Mouse (Mus musculus) limb, embryonic 15.5 days (tissue): ENCODE data around the gene Tmprss7. TPM values are rescaled to one million over a fixed set of nuclear protein-coding genes. Genes with fewer than 3 reads are reported as not detected.

Source experiments
- ATAC-seq: fragments of 200-750 bp; cut with Nextera tagmentation; 2 replicates; pipeline ENCODE4 v1.8.0; 2017; ENCODE audit warnings: low read depth, moderate TSS enrichment; ENCODE audit not compliant: insufficient number of reproducible peaks, low FRiP score, low TSS enrichment
- H3K27ac ChIP-seq: fragments of 300-500 bp; sonication (generic); 2 replicates; pipeline ENCODE4 v1.5.1; 2015; ENCODE audit warnings: moderate library complexity, mild to moderate bottlenecking, inconsistent platforms
- H3K27me3 ChIP-seq: fragments of 300-500 bp; sonication (generic); 2 replicates; pipeline ENCODE4 v1.6.1; 2015; ENCODE audit warnings: inconsistent platforms
- H3K36me3 ChIP-seq: fragments of 300-500 bp; sonication (generic); 2 replicates; pipeline ENCODE4 v1.6.1; 2015; ENCODE audit warnings: inconsistent platforms
- H3K4me1 ChIP-seq: fragments of 300-500 bp; sonication (generic); 2 replicates; pipeline ENCODE4 v1.6.1; 2015; ENCODE audit warnings: inconsistent platforms
- H3K4me2 ChIP-seq: fragments of 300-500 bp; sonication (generic); 2 replicates; pipeline ENCODE4 v1.6.1; 2015; ENCODE audit warnings: mild to moderate bottlenecking, inconsistent platforms
- H3K4me3 ChIP-seq: fragments of 300-500 bp; sonication (generic); 2 replicates; pipeline ENCODE4 v1.5.1; 2015; ENCODE audit warnings: mild to moderate bottlenecking, inconsistent platforms
- H3K9ac ChIP-seq: fragments of 300-500 bp; sonication (generic); 2 replicates; pipeline ENCODE4 v1.6.1; 2015; ENCODE audit warnings: inconsistent platforms
- H3K9me3 ChIP-seq: fragments of 300-500 bp; sonication (generic); 2 replicates; pipeline ENCODE4 v1.6.1; 2016; ENCODE audit warnings: inconsistent platforms
- WGBS: fragments of 180-500 bp; shearing (Covaris S2); methylation state at CpG from one replicate; pipeline ENCODE4 v1.1.7; 2015; 5-methylcytosine and 5-hydroxymethylcytosine counted together
- polyA plus RNA-seq: library from polyadenylated mRNA; unstranded; fragments of >200 nt; fragmentation: Nextera tagmentation; extraction: Ambion mirVana; gene quantifications from 2 replicates; pipeline ENCODE4 v1.2.1, GENCODE M21; 2015

Tmprss7 gene
- polyA plus RNA-seq, 1 experiment from 2014 or later, result 0.37 TPM

DNA sequence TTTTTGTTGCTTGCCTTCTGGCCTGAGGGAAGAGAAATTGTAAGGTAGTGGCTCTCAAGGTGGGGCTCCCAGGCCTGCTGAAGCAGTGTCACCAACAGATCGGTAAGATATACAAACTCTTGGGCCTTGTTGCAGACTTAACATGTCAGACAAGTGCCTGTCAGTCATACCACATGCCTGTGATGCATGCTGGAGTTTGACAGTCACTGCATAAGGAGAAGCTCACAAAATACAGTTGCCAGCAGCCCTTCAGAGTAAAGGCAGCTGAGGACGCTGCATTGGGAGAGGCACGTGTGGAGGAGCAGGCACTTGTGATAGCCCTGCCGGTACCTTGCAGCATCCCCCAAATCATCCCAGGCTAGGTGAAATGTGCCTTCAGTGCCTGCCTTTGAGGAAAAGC, 24.8 kb upstream of the Tmprss7 start:
- no peak for ATAC-seq
- Histone ChIP-seq H3K36me3 (peaks cover 2% of the 10 kb centered on the region; the same call in 1 of the 2 replicates), H3K27ac (no peak overlapping the region), H3K4me2 (no peak overlapping the region), H3K9ac (no peak overlapping the region), H3K4me3 (no peak overlapping the region), H3K4me1 (peaks cover 2% of the 10 kb centered on the region; the same call in 1 of the 2 replicates), H3K9me3 (no peaks in the 10 kb centered on the region), H3K27me3 (no peaks in the 10 kb centered on the region)
- 82% methylated on average over 4 of the region's 4 CpGs for WGBS

DNA sequence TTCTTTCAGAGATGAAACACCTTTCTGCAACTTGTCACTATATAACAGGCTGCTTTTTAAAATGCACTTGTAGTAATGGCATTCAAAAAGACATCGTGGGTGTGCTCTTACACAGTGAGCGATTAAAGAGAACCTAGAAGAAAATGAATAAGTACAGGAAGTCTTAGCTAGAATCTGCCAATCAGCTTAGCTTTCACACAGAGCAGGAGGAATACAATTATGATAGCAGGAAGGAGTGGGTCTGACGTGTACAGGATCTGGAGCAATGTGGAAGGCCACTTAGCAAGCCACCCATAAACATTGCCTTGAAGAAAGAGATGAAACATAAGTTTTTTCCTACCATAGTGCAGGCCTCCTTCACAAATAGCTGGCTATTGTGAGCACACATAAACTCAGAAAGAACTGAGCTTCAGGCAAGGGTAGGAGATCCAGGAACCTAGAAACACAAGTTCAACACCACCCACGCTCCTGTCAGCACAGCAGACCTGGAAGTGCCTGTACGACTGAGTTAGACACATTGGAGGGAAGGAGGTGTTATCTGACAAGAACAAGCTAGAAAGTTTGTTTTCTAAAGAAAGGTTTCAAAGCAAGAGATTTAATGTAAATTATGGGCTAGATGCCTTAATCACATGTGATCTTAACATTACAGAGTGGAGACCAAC, 21.2 kb upstream of the Tmprss7 start:
- no peaks in the 10 kb centered on the region for H3K4me1 ChIP-seq
- WGBS, result 83% methylated on average over 5 of the region's 5 CpGs
- no peak overlapping the region for H3K4me2 ChIP-seq
- no peaks in the 10 kb centered on the region for H3K9me3 ChIP-seq
- no peaks in the 10 kb centered on the region; the same call in 1 of the 2 replicates for H3K36me3 ChIP-seq
- ATAC-seq, result no peak
- no peaks in the 10 kb centered on the region for H3K27me3 ChIP-seq
- H3K9ac ChIP-seq, result no peak overlapping the region
- no peak overlapping the region for H3K4me3 ChIP-seq
- no peak overlapping the region for H3K27ac ChIP-seq

DNA sequence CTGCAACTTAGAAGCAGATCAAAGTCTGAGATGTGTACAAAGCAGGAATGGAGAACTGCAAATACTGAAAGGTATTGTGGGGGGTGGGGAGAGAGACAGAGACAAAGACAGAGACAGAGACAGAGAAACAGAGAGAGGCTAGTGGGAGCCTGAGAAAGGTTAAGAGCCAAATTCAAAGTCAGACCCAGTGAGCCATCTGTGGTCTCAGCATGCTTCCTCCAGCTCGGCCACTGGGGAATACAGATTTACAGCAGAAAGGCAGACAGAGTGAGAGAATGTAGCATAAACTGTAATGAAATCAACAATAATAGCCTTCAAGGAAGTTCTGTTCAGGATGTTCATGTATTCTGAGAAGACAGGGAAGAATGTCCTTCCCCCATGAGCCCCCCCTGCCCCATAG, 20.4 kb upstream of the Tmprss7 start:
- H3K27me3 ChIP-seq, result no peaks in the 10 kb centered on the region
- no peak overlapping the region for H3K27ac ChIP-seq
- H3K4me3 ChIP-seq, result no peak overlapping the region
- no peak overlapping the region for H3K9ac ChIP-seq
- 73% methylated on average over 1 of the region's 1 CpGs for WGBS
- H3K36me3 ChIP-seq, result no peaks in the 10 kb centered on the region; the same call in 1 of the 2 replicates
- no peaks in the 10 kb centered on the region for H3K9me3 ChIP-seq
- no peak overlapping the region for H3K4me2 ChIP-seq
- ATAC-seq, result no peak
- H3K4me1 ChIP-seq, result no peaks in the 10 kb centered on the region

DNA sequence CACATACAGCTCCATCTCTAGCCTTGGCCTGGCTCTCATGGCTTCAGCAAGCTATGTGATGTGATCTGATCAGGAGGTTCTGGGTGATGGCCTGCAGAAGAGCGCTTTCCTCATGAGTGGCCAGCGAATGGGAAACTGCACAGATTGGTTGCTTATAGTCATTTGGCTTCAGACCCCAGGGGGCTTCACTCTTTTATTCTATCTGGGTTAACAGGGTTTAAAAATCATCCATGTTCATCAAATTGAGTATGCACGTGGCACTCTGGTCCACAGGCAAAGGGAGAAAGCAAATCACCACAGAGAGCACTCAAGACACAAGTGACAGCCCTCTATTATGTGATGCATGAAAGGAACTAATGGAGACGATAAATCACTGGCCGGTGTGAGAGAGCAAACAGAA, 19.8 kb upstream of the Tmprss7 start:
- Histone ChIP-seq H3K4me1 (no peaks in the 10 kb centered on the region), H3K4me2 (no peak overlapping the region), H3K4me3 (no peak overlapping the region), H3K36me3 (no peaks in the 10 kb centered on the region; the same call in 1 of the 2 replicates), H3K9ac (no peak overlapping the region), H3K27ac (no peak overlapping the region), H3K9me3 (no peaks in the 10 kb centered on the region), H3K27me3 (no peaks in the 10 kb centered on the region)
- no peak for ATAC-seq
- WGBS, result 81% methylated on average over 5 of the region's 5 CpGs

DNA sequence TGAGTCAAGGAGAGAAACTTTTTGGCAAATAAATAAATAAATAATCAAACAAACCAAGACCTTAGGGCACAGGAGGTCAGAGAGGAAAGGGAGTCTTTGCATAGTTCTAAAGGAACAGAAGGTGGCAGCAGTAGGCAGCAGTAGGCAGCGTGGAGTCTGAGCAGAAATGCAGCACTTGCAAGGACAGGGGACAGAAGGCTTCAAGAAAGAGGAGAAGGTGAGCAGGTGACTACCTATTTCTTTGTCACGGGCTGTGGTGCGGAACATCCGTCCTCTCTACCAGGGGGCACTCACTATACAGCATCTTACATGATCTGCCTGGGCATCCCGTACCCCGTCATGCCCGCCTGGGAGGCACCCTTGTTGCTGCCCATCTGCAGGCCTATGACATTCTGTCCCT, 17.8 kb upstream of the Tmprss7 start:
- no peaks in the 10 kb centered on the region for H3K27me3 ChIP-seq
- no peak overlapping the region for H3K4me2 ChIP-seq
- no peak overlapping the region for H3K9ac ChIP-seq
- no peak for ATAC-seq
- no peak overlapping the region for H3K4me3 ChIP-seq
- 76% methylated on average over 7 of the region's 7 CpGs for WGBS
- H3K27ac ChIP-seq, result no peak overlapping the region
- H3K4me1 ChIP-seq, result no peaks in the 10 kb centered on the region
- no peaks in the 10 kb centered on the region for H3K36me3 ChIP-seq
- no peaks in the 10 kb centered on the region for H3K9me3 ChIP-seq

DNA sequence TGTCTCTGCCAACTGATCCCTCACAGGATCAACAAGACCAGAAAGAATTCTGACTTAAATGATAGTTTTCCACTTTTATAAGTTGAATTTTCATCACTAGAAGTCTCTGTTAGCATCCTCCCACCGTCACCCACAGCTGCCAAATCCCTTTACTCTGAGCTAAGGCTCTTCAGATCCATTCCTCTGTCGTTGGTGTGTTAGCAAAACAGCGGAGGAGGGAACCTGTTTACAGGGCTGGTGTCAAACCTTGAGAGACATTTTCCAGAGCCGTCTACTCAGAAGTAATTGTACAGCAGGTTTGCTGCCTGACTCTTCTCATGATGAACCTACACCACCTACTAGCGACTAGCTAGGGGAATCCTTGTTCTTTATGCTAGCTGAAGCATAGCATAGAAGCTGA, 5.8 kb upstream of the Tmprss7 start:
- Histone ChIP-seq H3K4me1 (no peaks in the 10 kb centered on the region), H3K9me3 (no peaks in the 10 kb centered on the region), H3K4me3 (no peak overlapping the region), H3K27ac (no peak overlapping the region), H3K9ac (no peak overlapping the region), H3K36me3 (no peaks in the 10 kb centered on the region), H3K4me2 (no peak overlapping the region), H3K27me3 (no peaks in the 10 kb centered on the region)
- WGBS, result 55% methylated on average over 5 of the region's 5 CpGs
- ATAC-seq, result no peak

DNA sequence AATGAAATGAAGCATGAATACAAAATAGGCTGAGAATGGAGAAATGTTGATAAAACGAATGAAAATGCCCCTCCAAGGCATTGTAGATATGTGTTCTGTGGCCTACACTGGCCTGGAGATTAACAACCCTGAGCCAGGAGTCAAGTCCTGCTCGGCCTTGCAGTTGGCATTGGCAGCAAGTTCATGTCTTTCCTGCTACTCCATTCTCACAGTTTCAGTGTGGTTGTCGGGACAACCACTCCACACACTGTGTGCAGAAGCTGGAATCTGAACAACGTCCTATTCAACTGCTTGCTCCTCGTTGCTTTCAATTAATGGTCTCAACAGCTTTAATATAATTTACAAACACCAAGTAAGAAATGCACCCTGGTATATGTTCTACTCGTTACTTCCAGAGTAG, 4.5 kb upstream of the Tmprss7 start:
- Histone ChIP-seq H3K9me3 (no peaks in the 10 kb centered on the region), H3K4me1 (no peaks in the 10 kb centered on the region), H3K4me3 (no peak overlapping the region), H3K9ac (no peak overlapping the region), H3K27me3 (no peaks in the 10 kb centered on the region), H3K27ac (no peak overlapping the region), H3K36me3 (no peaks in the 10 kb centered on the region), H3K4me2 (no peak overlapping the region)
- no peak for ATAC-seq
- WGBS, result 81% methylated on average over 6 of the region's 6 CpGs

DNA sequence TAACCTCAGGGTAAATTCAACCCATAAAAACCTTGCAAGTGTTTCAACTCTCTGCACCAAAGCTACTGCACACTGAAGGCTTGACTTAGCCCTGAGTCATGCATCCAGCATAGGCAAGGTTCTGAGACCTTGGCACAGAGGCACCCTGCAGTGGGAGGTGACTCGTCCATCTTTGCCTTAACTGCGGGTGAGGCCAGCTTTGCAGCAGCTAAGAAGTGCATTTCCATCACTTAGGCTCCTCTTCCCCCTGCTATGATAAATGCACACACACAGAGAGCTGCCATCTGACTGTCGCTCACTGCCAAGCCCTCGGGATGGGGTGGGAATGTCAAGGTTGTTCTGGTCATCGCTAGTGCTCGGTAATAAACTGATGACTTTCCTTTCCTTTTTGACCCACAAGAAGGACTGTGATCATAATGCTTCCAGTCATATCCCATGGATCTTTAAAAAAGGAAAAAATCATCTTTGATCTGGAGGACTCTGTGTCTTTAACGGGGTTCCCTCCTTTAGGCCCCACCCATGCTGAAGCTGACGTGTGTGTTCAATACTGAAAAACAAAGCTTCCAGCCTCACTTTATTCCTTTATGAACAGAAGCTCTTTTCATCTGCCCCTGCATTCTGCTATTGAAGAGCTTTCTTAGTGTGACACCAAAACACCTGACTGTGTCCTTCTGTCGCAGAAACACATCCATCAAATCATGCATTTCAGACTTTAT, 2.1 kb upstream of the Tmprss7 start:
- H3K4me3 ChIP-seq, result no peak overlapping the region
- ATAC-seq, result no peak
- WGBS, result 77% methylated on average over 9 of the region's 9 CpGs

DNA sequence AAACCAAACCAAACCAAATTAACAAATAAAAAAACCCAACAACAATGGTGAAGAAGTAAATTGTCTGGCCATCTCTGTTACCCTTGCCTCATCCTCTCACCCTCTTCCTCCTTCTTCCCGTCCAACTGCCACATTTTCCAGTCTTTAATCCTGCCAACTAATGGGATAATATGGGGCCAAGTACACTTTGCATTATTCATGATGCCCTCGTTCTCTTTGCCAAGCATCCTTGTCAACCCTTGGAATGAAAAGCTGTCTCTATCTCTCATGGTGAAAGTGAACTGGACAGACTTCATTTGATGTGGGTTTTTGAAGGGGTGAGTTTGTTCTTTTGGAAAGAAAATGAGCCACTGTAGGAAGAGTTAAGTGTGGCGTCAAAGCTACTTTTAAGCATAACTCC, 607 bp downstream of the Tmprss7 start:
- WGBS, result 76% methylated on average over 3 of the region's 3 CpGs
- no peak overlapping the region for H3K4me2 ChIP-seq
- no peaks in the 10 kb centered on the region for H3K27me3 ChIP-seq
- no peaks in the 10 kb centered on the region for H3K4me1 ChIP-seq
- ATAC-seq, result no peak
- no peak overlapping the region for H3K9ac ChIP-seq
- H3K9me3 ChIP-seq, result no peaks in the 10 kb centered on the region
- no peaks in the 10 kb centered on the region for H3K36me3 ChIP-seq
- no peak overlapping the region for H3K27ac ChIP-seq
- no peak overlapping the region for H3K4me3 ChIP-seq

More for the DNA sequence above, 2.1 kb upstream of the Tmprss7 start:
- Histone ChIP-seq H3K9ac (no peak overlapping the region), H3K27me3 (no peaks in the 10 kb centered on the region), H3K4me2 (no peak overlapping the region), H3K9me3 (no peaks in the 10 kb centered on the region), H3K4me1 (no peaks in the 10 kb centered on the region), H3K27ac (no peak overlapping the region), H3K36me3 (no peaks in the 10 kb centered on the region)

DNA sequence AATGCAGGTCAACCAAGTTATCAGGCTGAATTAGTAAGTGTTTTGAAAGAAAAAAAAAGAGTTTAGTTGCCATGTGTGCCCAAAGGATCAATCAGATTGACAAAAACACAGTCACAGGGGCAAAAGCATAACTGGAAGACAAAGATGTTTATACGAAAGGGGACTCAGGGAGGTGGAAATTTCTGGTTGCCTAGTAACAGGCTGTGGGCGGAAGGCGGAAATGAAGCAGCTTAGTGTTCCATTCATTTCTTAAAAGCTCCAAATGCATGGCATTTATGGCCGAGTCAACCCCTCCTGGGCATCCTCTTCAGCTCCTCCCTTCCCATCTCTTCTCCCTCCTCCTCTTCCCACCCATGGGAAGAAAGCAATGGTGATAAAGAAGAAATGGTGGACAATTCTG, 3.3 kb downstream of the Tmprss7 start:
- no peak for ATAC-seq
- H3K9me3 ChIP-seq, result no peaks in the 10 kb centered on the region
- 39% methylated on average over 4 of the region's 4 CpGs for WGBS

DNA sequence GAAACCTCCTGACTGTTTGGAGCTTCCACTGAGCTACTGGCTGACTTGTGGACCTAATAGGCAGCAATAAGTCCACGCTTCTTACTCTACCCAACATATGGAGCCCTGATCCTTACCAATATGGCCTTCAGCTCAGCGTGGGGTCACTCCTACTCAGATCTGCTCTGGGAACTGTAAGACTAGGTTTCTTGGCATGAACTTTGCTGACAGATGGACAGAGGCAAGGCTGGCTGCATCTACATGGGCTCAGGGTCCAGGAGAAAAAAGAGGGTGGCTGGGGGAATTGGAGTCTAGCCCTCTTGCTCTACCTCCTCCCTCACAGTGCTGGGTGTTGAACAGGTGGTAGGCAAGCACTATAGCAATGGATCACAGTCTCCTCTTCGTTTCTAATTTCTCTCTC, 6.6 kb downstream of the Tmprss7 start:
- H3K4me1 ChIP-seq, result no peaks in the 10 kb centered on the region; the same call in 1 of the 2 replicates
- H3K27ac ChIP-seq, result no peak overlapping the region
- no peaks in the 10 kb centered on the region for H3K27me3 ChIP-seq
- H3K4me3 ChIP-seq, result no peak overlapping the region
- H3K9ac ChIP-seq, result no peak overlapping the region
- H3K36me3 ChIP-seq, result no peaks in the 10 kb centered on the region
- no peak for ATAC-seq
- no peak overlapping the region for H3K4me2 ChIP-seq
- H3K9me3 ChIP-seq, result no peaks in the 10 kb centered on the region
- 80% methylated on average over 3 of the region's 3 CpGs for WGBS

More for the DNA sequence above, 3.3 kb downstream of the Tmprss7 start:
- H3K27me3 ChIP-seq, result no peaks in the 10 kb centered on the region
- no peak overlapping the region for H3K9ac ChIP-seq
- no peaks in the 10 kb centered on the region for H3K36me3 ChIP-seq
- no peak overlapping the region for H3K27ac ChIP-seq
- H3K4me1 ChIP-seq, result no peaks in the 10 kb centered on the region
- H3K4me2 ChIP-seq, result no peak overlapping the region
- no peak overlapping the region for H3K4me3 ChIP-seq

DNA sequence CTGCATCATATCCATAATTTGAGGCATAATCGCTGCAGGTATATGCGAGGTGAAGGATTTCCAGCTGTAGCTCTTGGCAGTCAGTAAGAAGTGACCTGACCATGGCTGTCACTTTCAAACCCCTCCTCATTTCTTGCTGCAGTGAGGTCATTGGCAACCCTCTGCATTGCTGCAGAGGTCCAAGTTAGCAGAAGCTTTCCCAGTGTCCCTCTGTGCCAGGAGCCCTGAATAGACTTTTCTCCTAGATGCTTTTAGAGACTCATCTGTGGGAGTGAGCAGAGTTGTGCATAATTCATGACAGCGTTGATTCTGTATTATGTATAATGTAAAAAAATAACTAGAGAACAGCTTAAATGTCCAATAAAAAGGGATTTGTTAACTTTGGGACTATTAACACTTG, 8.2 kb downstream of the Tmprss7 start:
- Histone ChIP-seq H3K27ac (no peak overlapping the region), H3K27me3 (no peaks in the 10 kb centered on the region), H3K9ac (no peak overlapping the region), H3K4me1 (no peaks in the 10 kb centered on the region; the same call in 1 of the 2 replicates), H3K4me3 (no peak overlapping the region), H3K4me2 (no peak overlapping the region), H3K9me3 (no peaks in the 10 kb centered on the region), H3K36me3 (no peaks in the 10 kb centered on the region)
- 50% methylated on average over 3 of the region's 3 CpGs for WGBS
- no peak for ATAC-seq
